Comparison of ENCODE assay signal across 9 mouse cellular contexts in the genomic region with DNA sequence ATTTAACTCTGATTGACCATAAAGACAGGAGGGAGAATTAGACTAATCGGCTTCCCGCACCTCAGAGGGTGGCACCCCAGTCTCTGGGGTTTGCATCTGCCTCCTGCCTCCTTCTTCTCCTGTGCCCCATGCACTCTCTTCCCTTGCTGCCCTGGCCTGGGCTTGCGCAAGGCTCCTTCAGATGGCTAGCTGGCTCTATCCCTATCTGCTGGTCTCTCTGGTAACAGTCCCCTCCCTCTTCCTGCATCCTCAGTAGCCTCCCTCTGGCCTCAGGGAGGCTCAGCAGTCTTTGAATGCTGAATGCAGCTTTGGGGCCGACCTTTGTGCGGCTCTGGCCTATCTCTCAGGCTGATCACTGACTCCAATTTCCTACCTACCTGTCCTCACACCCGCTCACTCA. TPM values are rescaled to one million over a fixed set of nuclear protein-coding genes. Genes with fewer than 3 reads are reported as not detected.
A peak's percentile ranks its signal among the peaks of the same experiment; 100 is the strongest.
DNase-seq lines count a peak whose midpoint lies in the region; ATAC-seq lines count a peak whose summit lies in the region.
"Had no signal": no experiment of that assay in that cellular context is flagged by ENCODE, and none has a peak within 500 bp of the region (broad histone marks: within the 10 kb centered on the region; RNA-seq: fewer than 3 reads in every experiment).

No protein-coding gene starts in this region.

- H3K4me2 ChIP-seq in neural tube, embryonic 11.5 days (ENCODE audit: low read depth): no peak overlapping the region
- no peak overlapping the region for H3K4me2 ChIP-seq in neural tube, embryonic 15.5 days
- no peak overlapping the region for H3K4me2 ChIP-seq in forebrain, embryonic 14.5 days (ENCODE audit: low read length)
- H3K4me2 ChIP-seq in hindbrain, embryonic 13.5 days: no peak overlapping the region
- no peak overlapping the region for H3K4me2 ChIP-seq in midbrain, embryonic 16.5 days (ENCODE audit: low read length)

- no peak for ATAC-seq in neural tube, embryonic 11.5 days (ENCODE audit: insufficient read depth, low FRiP score, low TSS enrichment)
- no peak for ATAC-seq in neural tube, embryonic 15.5 days (ENCODE audit: low FRiP score)
- 0 out of 2 replicates have a peak, but pooled peaks have one; percentile 29 for ATAC-seq in forebrain, embryonic 14.5 days
- ATAC-seq in hindbrain, embryonic 13.5 days (ENCODE audit: low FRiP score): no peak
- peak; percentile 54; the same call in 1 of the 2 replicates for ATAC-seq in midbrain, embryonic 16.5 days

- WGBS in neural tube, embryonic 11.5 days: 69% methylated on average over 6 of the region's 6 CpGs
- WGBS in neural tube, embryonic 15.5 days: 70% methylated on average over 6 of the region's 6 CpGs
- WGBS in forebrain, embryonic 14.5 days: 46% methylated on average over 6 of the region's 6 CpGs
- WGBS in hindbrain, embryonic 13.5 days: 62% methylated on average over 6 of the region's 6 CpGs
- 46% methylated on average over 6 of the region's 6 CpGs for WGBS in midbrain, embryonic 16.5 days

- H3K4me1 ChIP-seq in neural tube, embryonic 11.5 days (ENCODE audit: control insufficient read depth, insufficient read depth, low read length): no peaks in the 10 kb centered on the region
- no peaks in the 10 kb centered on the region for H3K4me1 ChIP-seq in neural tube, embryonic 15.5 days
- no peaks in the 10 kb centered on the region for H3K4me1 ChIP-seq in forebrain, embryonic 14.5 days (ENCODE audit: control insufficient read depth, insufficient read depth, low read length)
- peaks cover 9% of the 10 kb centered on the region; the same call in 1 of the 2 replicates for H3K4me1 ChIP-seq in hindbrain, embryonic 13.5 days (replicated peaks)
- H3K4me1 ChIP-seq in midbrain, embryonic 16.5 days (ENCODE audit: control insufficient read depth, insufficient read depth, low read length): peaks cover 6% of the 10 kb centered on the region

- no peak overlapping the region for H3K27ac ChIP-seq in neural tube, embryonic 11.5 days (ENCODE audit: low read depth, low read length)
- no peak overlapping the region for H3K27ac ChIP-seq in neural tube, embryonic 15.5 days (replicated peaks)
- 0 out of 2 replicates have a peak overlapping the region, but pooled peaks have one; percentile 14 for H3K27ac ChIP-seq in forebrain, embryonic 14.5 days (ENCODE audit: low read depth, low read length)
- H3K27ac ChIP-seq in hindbrain, embryonic 13.5 days: no peak overlapping the region
- H3K27ac ChIP-seq in midbrain, embryonic 16.5 days (ENCODE audit: low read length): no peak overlapping the region; the same call in 1 of the 2 replicates

- no peak for DNase-seq in neural tube, embryonic 11.5 days (ENCODE audit: low spot score)
- DNase-seq in forebrain, embryonic 14.5 days (ENCODE audit: low spot score): no peak
- no peak for DNase-seq in layer of hippocampus, adult 18-20 months (ENCODE audit: low spot score in 2 of 2)
- DNase-seq in right cerebral cortex, postnatal 25 days: no peak
- no peak for DNase-seq in layer of hippocampus, postnatal 36 days
- DNase-seq: cerebellum, postnatal 14 days had no signal

- H3K36me3 ChIP-seq in neural tube, embryonic 11.5 days (ENCODE audit: control insufficient read depth, insufficient read depth, low read length): no peaks in the 10 kb centered on the region
- peaks cover 21% of the 10 kb centered on the region for H3K36me3 ChIP-seq in neural tube, embryonic 15.5 days
- peaks cover 44% of the 10 kb centered on the region for H3K36me3 ChIP-seq in forebrain, embryonic 14.5 days (ENCODE audit: control insufficient read depth, insufficient read depth, low read length)
- peaks cover 38% of the 10 kb centered on the region for H3K36me3 ChIP-seq in hindbrain, embryonic 13.5 days
- peaks cover 7% of the 10 kb centered on the region for H3K36me3 ChIP-seq in midbrain, embryonic 16.5 days (ENCODE audit: control insufficient read depth, insufficient read depth, low read length)

- H3K9me3 ChIP-seq in neural tube, embryonic 11.5 days (ENCODE audit: control insufficient read depth, low read length): no peaks in the 10 kb centered on the region
- H3K9me3 ChIP-seq in neural tube, embryonic 15.5 days (replicated peaks): no peaks in the 10 kb centered on the region
- H3K9me3 ChIP-seq in forebrain, embryonic 14.5 days (replicated peaks; ENCODE audit: control insufficient read depth, low read length): no peaks in the 10 kb centered on the region
- H3K9me3 ChIP-seq in hindbrain, embryonic 13.5 days: no peaks in the 10 kb centered on the region
- H3K9me3 ChIP-seq in midbrain, embryonic 16.5 days (replicated peaks; ENCODE audit: control insufficient read depth, low read length, poor library complexity, severe bottlenecking): no peaks in the 10 kb centered on the region

- H3K27me3 ChIP-seq in neural tube, embryonic 11.5 days (ENCODE audit: control insufficient read depth, insufficient read depth, low read length): no peaks in the 10 kb centered on the region
- H3K27me3 ChIP-seq in neural tube, embryonic 15.5 days (replicated peaks): no peaks in the 10 kb centered on the region
- H3K27me3 ChIP-seq in forebrain, embryonic 14.5 days (replicated peaks; ENCODE audit: control insufficient read depth, insufficient read depth, low read length): no peaks in the 10 kb centered on the region
- no peaks in the 10 kb centered on the region for H3K27me3 ChIP-seq in hindbrain, embryonic 13.5 days
- no peaks in the 10 kb centered on the region for H3K27me3 ChIP-seq in midbrain, embryonic 16.5 days (ENCODE audit: control insufficient read depth, insufficient read depth, low read depth, low read length)

- no peak overlapping the region for H3K4me3 ChIP-seq in neural tube, embryonic 11.5 days (ENCODE audit: low read depth, low read length)
- H3K4me3 ChIP-seq in neural tube, embryonic 15.5 days (replicated peaks): no peak overlapping the region
- no peak overlapping the region for H3K4me3 ChIP-seq in forebrain, embryonic 14.5 days (ENCODE audit: low read depth, low read length)
- H3K4me3 ChIP-seq in hindbrain, embryonic 13.5 days: no peak overlapping the region
- no peak overlapping the region for H3K4me3 ChIP-seq in midbrain, embryonic 16.5 days (ENCODE audit: low read depth, low read length)

- H3K9ac ChIP-seq in neural tube, embryonic 11.5 days (ENCODE audit: low read length): 0 out of 2 replicates have a peak overlapping the region, but pooled peaks have one; percentile 10
- H3K9ac ChIP-seq in neural tube, embryonic 15.5 days (replicated peaks): no peak overlapping the region
- H3K9ac ChIP-seq in forebrain, embryonic 14.5 days (ENCODE audit: low read length): no peak overlapping the region; the same call in 1 of the 2 replicates
- H3K9ac ChIP-seq in hindbrain, embryonic 13.5 days: peak overlapping the region; percentile 9; the same call in 1 of the 2 replicates
- peak overlapping the region; percentile 34; the same call in 1 of the 2 replicates for H3K9ac ChIP-seq in midbrain, embryonic 16.5 days (ENCODE audit: low read depth, low read length)

RNA-seq across cellular contexts. Expression of a gene that starts 30.7 kb away (rescaled TPM):
- 68.6 and 72.8 TPM in 2 replicates for polyA plus RNA-seq in neural tube, embryonic 11.5 days (2014; fragmentation: Nextera tagmentation; extraction: Ambion mirVana)
- polyA plus RNA-seq in neural tube, embryonic 15.5 days (2015; fragmentation: Nextera tagmentation; extraction: Ambion mirVana): 47.9 and 53.1 TPM in 2 replicates
- polyA plus RNA-seq in forebrain, embryonic 14.5 days (2014; fragmentation: Nextera tagmentation; extraction: Ambion mirVana): 64.8 and 69.6 TPM in 2 replicates
- 49.6 and 50.8 TPM in 2 replicates for polyA plus RNA-seq in hindbrain, embryonic 13.5 days (2015; fragmentation: Nextera tagmentation; extraction: Ambion mirVana)
- polyA plus RNA-seq in midbrain, embryonic 16.5 days (2015; fragmentation: Nextera tagmentation; extraction: Ambion mirVana): 47.0 and 51.5 TPM in 2 replicates
- 10 to 100 TPM; 17.2 to 18.5 TPM for total RNA-seq in layer of hippocampus, adult 18-20 months (2021)
- total RNA-seq in layer of hippocampus, postnatal 36 days (2021): 10 to 100 TPM; 16.2 to 17.3 TPM

RNA-seq across cellular contexts. Expression of a gene that starts 37.2 kb away (rescaled TPM):
- 62.0 and 62.3 TPM in 2 replicates for polyA plus RNA-seq in neural tube, embryonic 11.5 days (2014; fragmentation: Nextera tagmentation; extraction: Ambion mirVana)
- polyA plus RNA-seq in neural tube, embryonic 15.5 days (2015; fragmentation: Nextera tagmentation; extraction: Ambion mirVana): 51.4 and 64.5 TPM in 2 replicates
- 44.9 and 54.2 TPM in 2 replicates for polyA plus RNA-seq in forebrain, embryonic 14.5 days (2014; fragmentation: Nextera tagmentation; extraction: Ambion mirVana)
- 62.4 and 65.9 TPM in 2 replicates for polyA plus RNA-seq in hindbrain, embryonic 13.5 days (2015; fragmentation: Nextera tagmentation; extraction: Ambion mirVana)
- 49.2 and 51.0 TPM in 2 replicates for polyA plus RNA-seq in midbrain, embryonic 16.5 days (2015; fragmentation: Nextera tagmentation; extraction: Ambion mirVana)
- 10 to 100 TPM; 46.9 to 49.2 TPM for total RNA-seq in layer of hippocampus, adult 18-20 months (2021)
- total RNA-seq in layer of hippocampus, postnatal 36 days (2021): 10 to 100 TPM; 43.2 to 48.8 TPM

Comparison
In these comparisons a context has a peak if more than half of its experiments do, and no peak if none do; other contexts are left out.
1. H3K9ac ChIP-seq: peak in neural tube, embryonic 11.5 days (single experiment), hindbrain, embryonic 13.5 days (single experiment) and midbrain, embryonic 16.5 days (single experiment); none in neural tube, embryonic 15.5 days (single experiment) and forebrain, embryonic 14.5 days (single experiment).
2. ATAC-seq: peak in forebrain, embryonic 14.5 days (single experiment) and midbrain, embryonic 16.5 days (single experiment); none in neural tube, embryonic 11.5 days (single experiment), neural tube, embryonic 15.5 days (single experiment) and hindbrain, embryonic 13.5 days (single experiment).